Mouse (Mus musculus) regulatory T cell (primary cell): Measurements from ENCODE around the gene Pdhb.

Experiments
- in situ Hi-C: fragments of 300-600 bp; cut with MboI, MseI; formaldehyde crosslinking; loops from one replicate; pipeline ENCODE4 v1.15.1; 2025; ENCODE audit warnings: high pct_unique_total_duplicates

Gene Pdhb

DNA sequence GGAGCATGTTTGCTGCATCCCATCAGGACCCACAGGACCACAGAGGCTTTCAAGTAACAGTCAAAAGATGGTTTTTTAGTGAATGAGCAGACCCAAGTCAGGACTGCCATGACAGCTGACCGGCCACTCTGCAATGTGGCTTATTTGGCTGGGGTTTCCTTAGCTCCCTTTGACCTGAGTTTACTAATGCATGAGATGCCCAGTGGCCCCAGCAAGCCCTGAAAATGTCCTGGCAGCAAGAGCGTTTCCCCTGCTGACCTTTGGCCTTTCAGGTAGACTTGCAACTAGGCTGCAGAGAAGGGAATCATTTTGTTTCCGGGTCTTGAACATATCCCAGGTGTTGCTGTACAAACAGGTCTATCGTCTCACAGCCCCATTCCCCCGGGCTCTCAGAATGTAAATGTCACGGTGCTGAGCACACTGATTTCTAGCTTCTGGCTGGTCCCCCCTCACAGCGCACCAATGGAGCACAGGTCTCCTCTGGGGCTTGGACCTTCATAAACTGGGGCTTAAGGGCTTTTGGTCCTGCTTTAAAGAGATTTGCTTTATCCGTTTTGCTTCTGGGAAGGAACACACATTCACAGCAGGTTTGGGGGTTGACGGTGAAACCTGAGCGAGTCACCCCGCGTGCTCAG is 18.6 kb upstream of the Pdhb start:
- in situ Hi-C loops = no loop called here

DNA sequence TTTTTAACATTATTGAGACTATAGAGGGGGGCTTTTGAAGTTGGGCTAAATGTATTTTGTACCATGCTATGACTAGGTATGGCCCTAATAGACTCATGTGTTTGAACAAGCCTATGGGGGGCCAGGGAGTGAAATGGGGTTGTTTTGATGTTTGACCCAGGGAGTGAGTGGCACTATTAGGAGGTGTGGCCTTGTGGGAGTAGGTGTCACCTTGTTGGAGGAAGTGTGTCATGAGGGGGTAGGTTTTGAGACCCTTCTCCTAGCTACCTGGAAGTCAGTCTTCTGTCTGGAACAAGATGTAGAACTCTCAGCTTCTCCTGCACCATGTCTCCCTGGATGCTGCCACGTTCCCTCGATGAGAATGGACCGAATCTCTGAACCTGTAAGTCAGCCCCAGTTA is 17.7 kb upstream of the Pdhb start:
- in situ Hi-C loops = no loop called here

DNA sequence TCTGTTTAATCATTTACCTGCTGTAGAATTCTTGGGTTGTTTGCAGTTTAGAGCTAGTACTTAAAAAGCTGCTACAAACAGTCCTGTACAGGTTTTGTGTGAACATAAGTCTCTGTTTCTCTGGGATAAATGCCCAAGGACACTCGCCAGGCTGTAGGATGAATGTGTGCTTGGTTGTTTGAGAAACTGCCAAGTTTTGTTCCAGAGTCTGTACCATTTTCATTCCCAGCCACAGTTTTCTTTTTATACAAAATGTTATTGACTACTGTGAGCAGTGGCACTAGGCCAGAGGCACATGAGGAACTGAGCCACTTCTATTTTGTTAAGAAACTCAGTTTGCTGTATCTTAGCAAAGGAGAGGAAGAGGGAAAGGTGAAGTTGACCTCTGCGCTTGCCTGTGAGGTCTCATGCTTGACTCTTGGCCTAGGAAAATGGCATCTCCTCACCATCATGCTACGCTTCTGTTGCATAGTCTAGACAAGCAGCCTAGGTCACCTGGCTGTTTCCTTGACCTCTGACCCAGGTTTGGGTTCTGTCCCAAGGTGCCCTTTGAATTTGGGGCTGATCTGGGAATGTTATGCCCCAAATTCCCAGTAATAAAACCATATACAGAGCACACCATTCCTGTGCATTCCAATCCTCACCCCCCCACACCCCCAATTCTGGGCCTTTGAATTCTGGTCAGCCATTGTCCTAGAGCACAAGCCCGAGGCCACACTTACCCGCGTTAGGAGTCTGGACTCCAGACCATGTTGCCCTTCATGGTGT is 13.6 kb upstream of the Pdhb start:
- in situ Hi-C loops = no loop called here

DNA sequence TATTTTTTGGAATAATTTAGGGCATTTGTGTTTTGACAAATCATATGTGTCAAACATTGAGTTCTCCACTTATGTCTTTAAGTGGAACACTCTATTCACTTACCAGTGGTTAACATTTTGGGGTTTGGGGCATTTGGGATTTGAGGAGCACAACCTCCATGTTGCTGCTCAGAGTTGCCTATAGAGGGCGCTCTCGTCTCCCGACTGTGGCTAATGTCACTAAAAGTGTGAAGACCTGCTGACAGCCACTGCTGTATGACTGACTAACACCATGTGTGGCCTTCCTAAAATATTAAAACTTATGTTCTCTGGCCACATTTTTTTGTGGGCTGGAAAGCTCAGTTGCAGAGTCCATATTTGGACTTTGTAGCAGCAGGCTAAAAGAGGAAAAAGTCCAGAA is 10.5 kb upstream of the Pdhb start:
- in situ Hi-C loops = no loop called here

DNA sequence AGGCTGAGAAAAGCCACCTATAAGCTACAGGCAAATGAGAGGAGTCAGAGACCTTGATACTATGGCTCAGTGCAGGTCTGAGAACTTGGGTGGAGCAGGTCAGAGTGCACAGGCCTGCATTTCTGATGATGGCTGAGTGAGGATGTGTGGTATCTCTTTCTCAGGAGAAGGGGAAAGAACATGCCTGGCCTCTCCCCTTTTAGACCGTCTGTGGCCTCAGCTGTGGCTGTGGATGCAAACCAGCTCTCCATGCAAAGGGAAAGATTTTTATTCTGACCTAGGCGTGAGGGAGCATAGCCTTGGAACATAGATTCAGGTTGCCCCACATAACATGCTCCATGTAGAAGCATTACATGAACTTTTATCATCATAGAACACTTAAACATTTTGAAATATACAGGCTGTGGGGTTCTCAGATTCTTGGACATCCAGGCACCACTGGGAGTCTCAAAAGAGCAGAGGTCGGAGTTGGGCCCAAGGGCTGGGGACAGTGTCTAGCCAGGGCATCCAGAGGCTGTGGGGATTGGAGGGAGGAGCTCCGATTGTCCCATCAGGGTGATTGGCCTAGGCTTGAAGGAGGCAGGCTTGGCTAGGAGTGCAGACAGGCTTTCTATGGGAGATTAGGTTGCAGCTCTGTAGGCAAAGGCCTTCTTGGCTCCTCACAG is 7.7 kb upstream of the Pdhb start:
- in situ Hi-C loops = no loop called here

DNA sequence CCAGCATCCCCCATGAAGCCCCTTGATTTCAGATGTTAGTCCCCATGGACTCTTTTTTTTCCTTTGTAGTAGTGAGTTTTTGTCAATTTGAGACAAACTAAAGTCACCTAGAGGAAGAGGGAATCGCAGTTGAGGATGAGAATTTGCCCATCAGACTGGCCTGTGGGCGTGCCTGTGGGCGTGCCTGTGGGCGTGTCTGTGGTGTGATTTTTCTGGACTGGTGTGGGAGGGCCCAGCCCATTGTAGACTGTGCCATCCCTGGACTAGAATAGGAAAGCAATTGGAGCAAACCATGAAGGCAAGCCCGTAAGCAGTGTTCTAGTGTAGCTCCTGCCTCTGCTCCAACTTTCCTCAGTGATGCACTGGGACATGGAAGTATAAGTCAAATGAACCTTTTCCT is 3.4 kb upstream of the Pdhb start:
- in situ Hi-C loops = no loop called here

DNA sequence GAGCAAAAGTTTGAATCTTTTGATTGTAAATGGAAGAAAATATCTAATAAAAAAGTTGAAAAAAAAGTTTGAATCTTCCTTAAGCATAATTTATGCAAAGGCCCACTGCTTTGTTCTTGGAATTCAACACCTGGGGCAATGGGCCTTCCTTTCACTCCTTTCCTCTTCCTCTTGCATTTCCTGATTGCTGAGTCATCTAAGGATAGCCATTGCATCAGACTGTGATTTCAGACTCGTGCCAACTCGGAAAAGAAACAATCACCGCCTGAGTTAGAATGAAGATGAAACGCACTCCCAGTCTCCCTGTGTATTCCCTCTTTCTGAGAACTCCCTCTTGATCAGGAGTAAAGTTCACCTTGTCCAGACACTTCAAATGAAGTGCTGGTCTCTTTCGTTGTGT is 1.8 kb upstream of the Pdhb start:
- in situ Hi-C loops = loop anchor here (5.0 kb wide), 1 partner anchor 82 kb away; no protein-coding TSS in a partner anchor

DNA sequence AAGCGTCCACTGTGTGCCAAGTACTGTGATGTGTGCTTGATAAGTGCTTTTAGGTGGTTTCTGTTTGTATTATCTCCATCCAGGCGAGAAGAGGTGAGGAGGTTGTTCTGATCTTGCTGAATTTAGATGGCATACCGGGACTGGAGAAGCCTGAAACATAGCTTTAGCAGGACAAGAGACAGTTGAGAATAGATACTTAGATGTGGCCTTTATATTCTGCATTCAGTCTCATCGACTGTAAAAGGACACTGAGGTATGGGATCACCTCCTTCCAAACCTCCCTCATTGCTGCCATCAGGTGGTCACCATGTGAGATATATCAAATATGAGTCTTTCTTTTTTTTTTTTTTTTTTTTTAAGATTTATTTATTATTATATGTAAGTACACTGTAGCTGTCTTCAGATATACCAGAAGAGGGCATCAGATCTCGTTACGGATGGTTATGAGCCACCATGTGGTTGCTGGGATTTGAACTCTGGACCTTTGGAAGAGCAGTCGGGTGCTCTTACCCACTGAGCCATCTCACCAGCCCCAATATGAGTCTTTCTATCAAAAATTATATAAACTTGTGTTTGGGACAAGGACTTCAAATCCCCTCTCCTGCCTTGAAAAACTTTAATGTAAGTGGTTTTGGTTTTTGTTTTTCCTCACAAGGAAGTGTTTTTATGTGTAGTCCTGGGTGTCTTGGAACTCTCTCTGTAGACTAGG is 871 bp upstream of the Pdhb start:
- in situ Hi-C loops = loop anchor here (5.0 kb wide), 1 partner anchor 81 kb away; no protein-coding TSS in a partner anchor

DNA sequence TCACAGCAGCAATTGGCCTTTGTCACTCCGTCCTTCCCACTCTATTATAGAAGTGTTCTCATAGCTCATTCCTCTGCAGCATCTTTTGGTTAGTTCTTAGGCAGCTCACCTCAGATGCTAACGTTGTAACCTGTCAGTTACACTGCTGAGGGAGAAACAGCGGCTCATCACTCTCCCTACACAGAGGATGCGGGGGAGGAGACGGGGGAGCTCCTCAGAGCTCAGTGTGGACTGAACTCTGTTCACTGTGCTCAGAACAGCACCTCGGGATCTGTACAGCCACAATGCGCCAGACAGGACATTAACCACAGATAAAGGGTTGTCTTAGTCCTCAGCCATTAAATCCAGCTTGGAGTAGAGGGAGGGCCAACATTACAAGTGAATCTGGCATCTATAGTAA is 8.4 kb downstream of the Pdhb start:
- in situ Hi-C loops = no loop called here

DNA sequence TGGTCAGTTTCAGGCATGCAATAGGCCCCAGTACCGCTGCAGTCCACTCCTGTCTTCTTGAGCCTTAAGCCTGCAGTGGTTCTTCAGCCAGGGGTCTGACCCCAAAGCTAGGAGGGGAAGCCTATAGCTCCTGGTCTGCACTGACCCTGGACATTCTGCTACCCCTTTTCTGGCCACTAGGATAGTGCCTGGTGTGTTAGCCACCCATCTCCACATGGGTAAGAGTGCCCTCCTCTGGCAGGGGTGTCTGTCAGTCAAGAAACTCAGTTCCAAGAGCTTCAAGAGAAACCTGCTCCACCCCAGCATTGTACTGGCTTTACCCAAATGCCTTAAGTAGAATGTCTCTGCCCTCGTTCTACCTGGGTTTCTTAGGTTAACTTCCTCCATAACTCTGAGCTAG is 11.0 kb downstream of the Pdhb start:
- in situ Hi-C loops = no loop called here

DNA sequence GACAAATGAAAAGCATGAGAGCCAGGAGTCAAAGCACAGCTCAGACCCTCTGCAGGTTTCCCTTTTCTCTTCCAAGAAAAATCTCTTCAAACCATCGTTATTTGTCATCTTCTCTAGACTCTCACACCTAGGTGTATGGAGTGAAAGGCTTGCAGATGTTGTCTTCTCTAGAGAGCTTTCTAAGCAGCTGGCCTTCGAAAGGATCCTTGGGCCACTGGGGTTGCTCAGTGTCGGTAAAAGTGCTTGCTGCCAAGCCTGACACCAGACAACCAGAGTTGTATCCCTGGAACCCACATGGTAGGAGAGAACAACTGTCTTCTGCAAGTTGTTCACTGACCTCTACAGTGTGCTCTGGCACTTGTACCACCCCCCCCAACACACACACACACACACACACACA is 13.7 kb downstream of the Pdhb start:
- in situ Hi-C loops = no loop called here

DNA sequence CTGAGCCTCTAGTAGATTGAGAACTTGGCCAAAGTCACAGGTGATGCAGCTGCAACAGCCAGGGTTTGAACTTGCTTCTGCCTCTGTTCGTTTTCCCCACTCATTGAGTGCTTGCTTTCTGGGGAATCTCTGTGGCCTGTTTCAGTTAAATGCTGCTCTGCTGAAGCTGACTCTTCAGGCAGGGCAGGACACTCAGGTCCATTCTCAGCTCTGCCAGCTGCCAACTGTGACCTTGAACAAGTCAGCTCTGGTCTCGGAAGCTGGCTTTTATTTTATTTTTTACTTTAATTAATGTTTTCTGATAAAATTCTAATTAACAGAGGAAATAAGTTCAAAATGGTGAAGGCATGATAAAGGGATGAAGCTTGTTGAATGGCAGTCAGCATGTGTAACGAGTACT is 14.1 kb downstream of the Pdhb start:
- in situ Hi-C loops = no loop called here

DNA sequence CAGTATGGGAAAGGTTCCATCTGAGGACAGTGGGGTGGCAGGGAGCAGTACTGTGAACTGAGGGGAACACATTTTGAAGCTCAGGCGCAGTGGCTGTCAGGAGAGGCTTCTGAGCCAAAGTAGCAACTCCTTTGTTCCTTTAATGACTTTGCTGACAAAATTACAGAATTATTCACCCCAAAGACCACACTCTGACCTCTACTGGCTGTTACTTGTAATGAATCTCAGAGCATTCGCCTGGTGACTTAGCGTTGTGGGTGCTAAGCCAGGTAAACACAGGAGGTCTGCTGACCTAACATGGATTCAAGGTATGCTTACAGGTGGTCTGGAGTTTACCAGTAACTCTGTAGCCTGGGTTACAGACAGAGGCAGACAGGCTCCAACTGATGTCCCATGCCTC is 15.9 kb downstream of the Pdhb start:
- in situ Hi-C loops = no loop called here

DNA sequence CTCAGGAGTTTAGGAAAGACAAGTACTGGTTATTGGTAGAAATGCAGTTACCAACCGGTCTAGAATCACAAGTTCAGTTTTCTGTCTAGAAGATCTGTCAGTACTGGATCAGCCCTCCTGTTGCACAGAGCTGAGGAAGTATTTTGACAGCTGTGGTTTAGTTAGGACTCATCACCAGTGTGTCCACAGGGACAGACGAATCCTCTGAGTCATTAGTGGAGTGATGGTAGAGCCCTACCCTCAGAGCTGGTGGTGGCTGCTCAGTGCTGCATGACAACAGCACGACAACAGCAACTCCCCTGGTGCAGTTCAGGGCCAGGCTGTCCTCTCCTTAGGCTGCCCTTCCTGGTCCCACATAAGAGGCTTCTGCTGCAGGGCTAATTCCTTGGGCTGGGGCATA is 18.8 kb downstream of the Pdhb start:
- in situ Hi-C loops = no loop called here

DNA sequence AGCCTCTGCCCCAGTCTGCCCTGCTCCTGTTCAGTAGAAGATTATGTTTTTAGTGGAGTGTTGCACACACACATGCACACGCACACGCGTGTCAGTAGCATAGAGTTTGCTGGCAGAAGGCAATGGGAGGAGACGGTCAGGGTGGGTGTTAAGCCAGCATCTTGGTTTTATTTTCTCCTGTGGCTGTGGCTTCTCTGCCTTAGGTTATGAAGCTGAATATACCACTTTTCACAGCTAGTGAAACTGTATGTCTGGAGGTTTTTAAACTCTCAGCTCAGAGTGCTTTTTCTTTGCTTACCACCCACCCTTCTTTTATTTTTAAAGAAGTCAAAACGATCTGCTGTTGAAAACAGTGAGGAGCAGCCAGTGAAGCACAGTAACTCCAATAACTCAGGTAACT is 21.1 kb downstream of the Pdhb start:
- in situ Hi-C loops = no loop called here

DNA sequence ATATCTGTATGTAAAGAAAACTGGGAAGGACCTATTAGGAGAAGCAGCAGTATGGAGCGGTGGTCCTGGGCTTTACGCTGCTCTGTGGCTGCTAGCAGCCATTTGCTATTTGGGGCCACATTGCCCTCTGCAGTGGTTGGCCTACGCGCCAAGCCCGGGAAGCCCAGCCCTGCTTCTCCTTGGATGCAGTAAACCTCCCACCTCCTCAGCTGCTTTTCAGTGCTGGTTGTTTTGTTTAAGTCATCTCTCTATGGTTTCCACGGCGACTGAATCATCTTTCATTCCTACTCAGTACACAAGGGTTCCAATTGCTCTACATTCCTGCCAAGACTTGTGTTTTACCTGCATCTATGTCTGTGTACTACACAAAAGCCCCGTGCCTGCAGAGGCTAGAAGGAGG is 24.0 kb downstream of the Pdhb start:
- in situ Hi-C loops = no loop called here

DNA sequence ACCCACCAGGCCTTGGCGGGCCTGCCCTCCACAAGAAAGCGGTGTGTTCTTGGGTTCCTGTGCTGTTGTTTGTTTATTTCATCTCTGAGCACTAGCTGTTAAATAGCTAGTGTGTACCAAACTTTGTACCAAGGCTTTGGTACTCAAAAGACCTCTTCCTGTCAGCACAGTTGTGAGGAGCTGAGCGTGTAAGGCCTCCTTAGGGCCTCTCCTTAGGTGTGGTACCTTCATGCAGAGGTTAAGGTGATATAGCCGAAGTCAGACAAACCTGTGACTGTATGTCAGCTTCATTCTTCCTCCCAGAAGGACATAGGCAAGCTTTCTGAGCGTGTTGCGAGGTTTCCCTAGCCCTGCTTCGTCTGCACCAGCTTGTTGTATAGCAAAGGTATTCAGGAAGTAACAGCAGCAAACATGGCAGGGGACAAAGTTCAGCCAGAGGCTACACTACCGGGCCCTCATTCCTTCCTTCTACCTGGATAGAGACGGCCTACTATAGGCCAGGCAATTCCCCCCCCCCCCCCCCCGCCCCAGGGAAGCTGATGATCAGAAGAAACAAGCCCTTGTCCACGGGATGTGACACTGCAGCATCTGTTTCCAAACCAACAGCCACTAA is 26.1 kb downstream of the Pdhb start:
- in situ Hi-C loops = no loop called here

DNA sequence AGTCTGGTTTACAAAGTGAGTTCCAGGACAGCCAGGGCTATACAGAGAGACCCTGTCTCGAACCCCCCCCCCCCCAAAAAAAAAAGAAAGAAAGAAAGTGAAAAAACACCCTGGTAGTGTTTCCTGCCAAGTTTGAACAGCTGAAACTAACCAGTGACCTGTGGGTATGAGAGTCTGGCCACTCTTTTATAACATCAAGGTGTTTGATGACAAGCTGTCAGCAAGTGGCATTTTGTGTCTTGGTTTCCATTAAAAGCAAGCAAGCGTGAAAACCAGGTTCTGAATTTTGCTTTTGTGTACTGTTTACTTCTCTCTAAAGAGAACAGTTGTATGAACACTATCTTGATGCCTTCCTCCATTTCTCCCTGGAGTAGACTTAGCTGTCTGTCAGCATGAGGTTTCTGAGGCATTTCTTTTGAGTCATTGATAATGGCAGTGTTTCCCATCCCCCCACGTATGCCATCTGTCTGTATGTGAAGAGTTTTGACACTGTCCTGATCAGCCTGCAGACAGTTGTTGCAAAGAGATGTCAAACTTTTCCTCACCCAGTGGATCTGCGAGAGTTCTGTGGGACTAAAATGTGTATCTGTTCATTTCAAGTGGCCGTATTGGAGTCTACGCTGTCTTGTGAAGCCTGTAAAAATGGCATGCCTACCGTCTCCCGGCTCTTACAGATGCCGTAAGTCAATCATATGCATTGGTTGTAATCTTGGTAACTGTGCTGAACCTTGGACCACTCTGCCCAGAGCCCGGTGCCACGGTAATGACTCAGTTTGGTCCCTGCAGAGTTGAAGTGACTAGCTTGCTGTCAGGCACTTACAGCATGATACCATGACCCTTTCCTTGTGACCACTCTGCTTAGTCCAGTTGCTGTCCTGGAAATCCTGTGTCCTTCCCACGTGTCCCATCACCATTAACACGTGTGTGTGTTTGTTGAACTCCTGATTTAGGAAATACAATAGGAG is 26.9 kb downstream of the Pdhb start:
- in situ Hi-C loops = no loop called here

DNA sequence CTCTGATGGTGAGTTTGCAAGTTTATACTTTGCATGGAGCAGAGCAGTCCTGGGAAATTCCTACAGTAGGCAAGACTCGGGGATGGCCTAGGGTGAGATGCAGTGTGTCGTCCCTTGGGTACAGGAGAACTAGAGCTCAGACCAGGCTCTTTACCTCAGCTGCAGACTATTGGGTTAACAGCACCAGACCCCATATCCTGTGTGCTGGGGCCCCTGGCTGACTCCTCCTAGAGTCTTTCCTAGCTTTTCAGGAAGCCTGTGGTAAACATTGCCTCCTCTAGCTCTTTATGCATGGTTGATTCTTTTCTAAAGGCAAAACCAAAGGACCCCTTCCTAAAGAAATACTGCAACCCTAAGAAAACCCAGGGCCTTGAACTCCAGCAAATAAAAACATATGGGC is 31.7 kb downstream of the Pdhb start:
- in situ Hi-C loops = no loop called here
